In the genomic region with DNA sequence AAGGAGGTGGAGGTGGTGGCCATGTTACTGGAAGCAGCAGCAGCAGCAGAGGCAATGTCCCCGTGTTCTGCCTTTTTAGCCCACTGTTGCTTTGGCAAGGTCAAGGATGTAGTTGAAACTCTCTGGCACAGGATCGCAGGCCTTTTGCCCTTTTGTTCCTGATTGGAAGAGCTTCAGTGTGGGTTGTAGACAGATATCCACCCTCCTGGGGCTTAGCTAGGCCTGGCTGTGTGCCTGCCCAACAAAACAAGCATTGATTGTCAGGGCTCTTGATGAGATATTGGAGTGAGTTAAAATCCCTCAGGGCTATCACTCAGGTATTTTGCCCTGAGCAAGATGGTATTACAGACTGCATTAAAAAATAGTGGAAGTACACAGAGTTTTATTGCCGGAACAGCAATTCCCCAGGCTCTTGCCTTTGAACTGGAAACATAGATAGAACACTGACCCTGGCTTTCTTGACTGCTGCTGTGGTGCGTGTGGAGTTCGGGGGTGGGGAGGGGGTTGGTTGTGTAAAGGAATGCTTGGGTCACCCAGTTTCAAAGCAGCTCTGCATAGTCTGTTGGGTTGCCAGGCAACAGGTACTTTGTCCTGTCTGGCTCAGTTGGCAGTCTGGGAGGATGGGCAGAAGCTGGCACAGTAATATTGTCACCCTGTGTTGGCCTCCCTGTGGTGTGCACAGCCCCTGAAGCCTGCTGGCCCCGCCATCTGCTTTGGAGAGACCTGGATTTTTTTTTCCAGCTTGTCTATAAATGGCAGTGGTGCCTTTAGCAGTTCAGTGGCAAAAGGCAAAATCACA, we compare ENCODE assay signal across 9 mouse cellular contexts. TPM values are rescaled to one million over a fixed set of nuclear protein-coding genes. Genes with fewer than 3 reads are reported as not detected.
DNase-seq lines count a peak whose midpoint lies in the region; ATAC-seq lines count a peak whose summit lies in the region.
"Had no signal": no experiment of that assay in that cellular context is flagged by ENCODE, and none has a peak within 500 bp of the region (broad histone marks: within the 10 kb centered on the region; RNA-seq: fewer than 3 reads in every experiment).

No protein-coding gene starts in this region.

- peak; percentile 58 for DNase-seq in adrenal gland, postnatal 14 days
- peak; percentile 44 for DNase-seq in cerebellum, adult 11 months
- peak; percentile 28 for DNase-seq in limb, embryonic 11.5 days (ENCODE audit: low spot score)
- peak; percentile 23 for DNase-seq in retina, postnatal 7 days (ENCODE audit: low read depth, low spot score)
- DNase-seq in T-cell, adult 2 months (ENCODE audit: low spot score), result no peak

- no peak overlapping the region for H3K4me3 ChIP-seq in forebrain, embryonic 15.5 days
- H3K4me3 ChIP-seq in hindbrain, embryonic 13.5 days, result no peak overlapping the region
- no peak overlapping the region for H3K4me3 ChIP-seq in limb, embryonic 11.5 days (ENCODE audit: low read depth, low read length)

- H3K4me2 ChIP-seq in forebrain, embryonic 15.5 days (replicated peaks), result no peak overlapping the region
- no peak overlapping the region for H3K4me2 ChIP-seq in hindbrain, embryonic 13.5 days
- H3K4me2 ChIP-seq in limb, embryonic 11.5 days (ENCODE audit: low read depth, severe bottlenecking), result no peak overlapping the region

- ATAC-seq in forebrain, embryonic 15.5 days (replicated peaks), result peak; percentile 94
- ATAC-seq in hindbrain, embryonic 13.5 days (ENCODE audit: low FRiP score), result peak; percentile 97
- ATAC-seq in limb, embryonic 11.5 days (ENCODE audit: insufficient number of reproducible peaks, low FRiP score, low TSS enrichment, low read depth), result no peak

- H3K36me3 ChIP-seq in forebrain, embryonic 15.5 days, result no peaks in the 10 kb centered on the region
- no peaks in the 10 kb centered on the region for H3K36me3 ChIP-seq in hindbrain, embryonic 13.5 days
- H3K36me3 ChIP-seq in limb, embryonic 11.5 days (ENCODE audit: control insufficient read depth, insufficient read depth, low read length), result no peaks in the 10 kb centered on the region

- H3K9ac ChIP-seq in forebrain, embryonic 15.5 days (replicated peaks), result no peak overlapping the region
- H3K9ac ChIP-seq in hindbrain, embryonic 13.5 days, result no peak overlapping the region
- no peak overlapping the region for H3K9ac ChIP-seq in limb, embryonic 11.5 days (ENCODE audit: low read length)

- H3K9me3 ChIP-seq in forebrain, embryonic 15.5 days, result no peaks in the 10 kb centered on the region
- H3K9me3 ChIP-seq in hindbrain, embryonic 13.5 days, result no peaks in the 10 kb centered on the region
- no peaks in the 10 kb centered on the region for H3K9me3 ChIP-seq in limb, embryonic 11.5 days (ENCODE audit: control insufficient read depth, low read length)

- H3K27me3 ChIP-seq in forebrain, embryonic 15.5 days, result no peaks in the 10 kb centered on the region
- H3K27me3 ChIP-seq in hindbrain, embryonic 13.5 days, result no peaks in the 10 kb centered on the region
- H3K27me3 ChIP-seq in limb, embryonic 11.5 days (ENCODE audit: control insufficient read depth, insufficient read depth, low read length), result no peaks in the 10 kb centered on the region

- WGBS in forebrain, embryonic 15.5 days, result 7% methylated on average over 6 of the region's 6 CpGs
- 12% methylated on average over 6 of the region's 6 CpGs for WGBS in hindbrain, embryonic 13.5 days
- 55% methylated on average over 6 of the region's 6 CpGs for WGBS in limb, embryonic 11.5 days

- H3K27ac ChIP-seq in forebrain, embryonic 15.5 days (replicated peaks), result peak overlapping the region; percentile 60; the same call in 1 of the 2 replicates
- peak overlapping the region; percentile 45; the same call in 1 of the 2 replicates for H3K27ac ChIP-seq in hindbrain, embryonic 13.5 days
- H3K27ac ChIP-seq in limb, embryonic 11.5 days (replicated peaks; ENCODE audit: low read depth, low read length), result no peak overlapping the region

- H3K4me1 ChIP-seq in forebrain, embryonic 15.5 days, result peaks cover 14% of the 10 kb centered on the region
- peaks cover 20% of the 10 kb centered on the region for H3K4me1 ChIP-seq in hindbrain, embryonic 13.5 days (replicated peaks)
- peaks cover 4% of the 10 kb centered on the region for H3K4me1 ChIP-seq in limb, embryonic 11.5 days (ENCODE audit: control insufficient read depth, insufficient read depth, low read length)

RNA-seq across cellular contexts. Expression of gene Vstm4, which starts 32.5 kb away (rescaled TPM):
- 18.0 and 18.2 TPM in 2 replicates for total RNA-seq in adrenal gland, postnatal 14 days (2021)
- polyA plus RNA-seq in forebrain, embryonic 15.5 days (2015; fragmentation: Nextera tagmentation; extraction: Ambion mirVana), result 6.5 and 7.1 TPM in 2 replicates
- polyA plus RNA-seq in hindbrain, embryonic 13.5 days (2015; fragmentation: Nextera tagmentation; extraction: Ambion mirVana), result 9.6 and 11.3 TPM in 2 replicates
- polyA plus RNA-seq in limb, embryonic 11.5 days (2014; fragmentation: Nextera tagmentation; extraction: Ambion mirVana), result 2.1 and 2.7 TPM in 2 replicates

RNA-seq across cellular contexts. Expression of gene Fam170b, which starts 55.3 kb away (rescaled TPM):
- total RNA-seq in adrenal gland, postnatal 14 days (2021), result not detected in 2 replicates
- not detected in 2 replicates for polyA plus RNA-seq in forebrain, embryonic 15.5 days (2015; fragmentation: Nextera tagmentation; extraction: Ambion mirVana)
- polyA plus RNA-seq in hindbrain, embryonic 13.5 days (2015; fragmentation: Nextera tagmentation; extraction: Ambion mirVana), result not detected in 2 replicates
- not detected in 2 replicates for polyA plus RNA-seq in limb, embryonic 11.5 days (2014; fragmentation: Nextera tagmentation; extraction: Ambion mirVana)
- polyA plus RNA-seq: large intestine, adult 2 months; spleen, adult 2 months had no signal
